Mouse (Mus musculus) limb, embryonic 12.5 days (tissue): ENCODE results near the gene Etv2. TPM values are rescaled to one million over a fixed set of nuclear protein-coding genes. Genes with fewer than 3 reads are reported as not detected.

Experiments used
- ATAC-seq: fragments of 200-750 bp; cut with Nextera tagmentation; 2 replicates; pipeline ENCODE4 v1.8.0; 2017; ENCODE audit warnings: low read depth, moderate TSS enrichment; ENCODE audit not compliant: insufficient number of reproducible peaks, insufficient read depth, low FRiP score, low TSS enrichment
- H3K27ac ChIP-seq: fragments of 300-500 bp; sonication (generic); 2 replicates; pipeline ENCODE4 v1.5.1; 2016; ENCODE audit warnings: mild to moderate bottlenecking, moderate library complexity
- H3K27me3 ChIP-seq: fragments of 300-500 bp; sonication (generic); 2 replicates; pipeline ENCODE4 v1.6.1; 2016; ENCODE audit warnings: mild to moderate bottlenecking, moderate library complexity
- H3K36me3 ChIP-seq: fragments of 300-500 bp; sonication (generic); 2 replicates; pipeline ENCODE4 v1.6.1; 2016; ENCODE audit warnings: mild to moderate bottlenecking, moderate library complexity
- H3K4me1 ChIP-seq: fragments of 300-500 bp; sonication (generic); replicated peaks from 2 replicates; pipeline ENCODE4 v1.6.1; 2016
- H3K4me2 ChIP-seq: fragments of 300-500 bp; sonication (generic); 2 replicates; pipeline ENCODE4 v1.6.1; 2016; ENCODE audit warnings: mild to moderate bottlenecking, moderate library complexity
- H3K4me3 ChIP-seq: fragments of 300-500 bp; sonication (generic); replicated peaks from 2 replicates; pipeline ENCODE4 v1.5.1; 2016; ENCODE audit warnings: mild to moderate bottlenecking
- H3K9ac ChIP-seq: fragments of 300-500 bp; sonication (generic); replicated peaks from 2 replicates; pipeline ENCODE4 v1.6.1; 2016; ENCODE audit warnings: mild to moderate bottlenecking, moderate library complexity
- H3K9me3 ChIP-seq: fragments of 300-500 bp; sonication (generic); 2 replicates; pipeline ENCODE4 v1.6.1; 2016; ENCODE audit warnings: mild to moderate bottlenecking, moderate library complexity
- WGBS: fragments of 180-500 bp; shearing (Covaris S2); methylation state at CpG from one replicate; pipeline ENCODE4 v1.1.7; 2016; 5-methylcytosine and 5-hydroxymethylcytosine counted together
- polyA plus RNA-seq: library from polyadenylated mRNA; unstranded; fragments of >200 nt; fragmentation: Nextera tagmentation; extraction: Ambion mirVana; gene quantifications from 2 replicates; pipeline ENCODE4 v1.2.1, GENCODE M21; 2016

The Etv2 gene
- polyA plus RNA-seq, 1 experiment from 2014 or later, result not detected

GRCm38 (mm10) chr7:30596811-30597210 is 38.8 kb downstream of the Etv2 start:
- no peaks in the 10 kb centered on the region for H3K4me1 ChIP-seq
- no peak overlapping the region for H3K27ac ChIP-seq
- H3K9ac ChIP-seq, result no peak overlapping the region
- 77% methylated on average over 5 of the region's 5 CpGs for WGBS
- H3K4me2 ChIP-seq, result no peak overlapping the region
- H3K9me3 ChIP-seq, result 0 out of 2 replicates have a peak, but pooled peaks cover 2% of the 10 kb centered on the region
- no peaks in the 10 kb centered on the region for H3K36me3 ChIP-seq
- no peak for ATAC-seq
- no peak overlapping the region for H3K4me3 ChIP-seq
- peaks cover 5% of the 10 kb centered on the region for H3K27me3 ChIP-seq

- peaks cover 5% of the 10 kb centered on the region for H3K27me3 ChIP-seq
- H3K27ac ChIP-seq, result no peak overlapping the region
- ATAC-seq, result no peak
- WGBS, result 80% methylated on average over 5 of the region's 5 CpGs
- H3K4me3 ChIP-seq, result no peak overlapping the region
- H3K9ac ChIP-seq, result no peak overlapping the region
- no peaks in the 10 kb centered on the region for H3K36me3 ChIP-seq
- no peaks in the 10 kb centered on the region for H3K9me3 ChIP-seq
- no peak overlapping the region for H3K4me2 ChIP-seq
- H3K4me1 ChIP-seq, result no peaks in the 10 kb centered on the region
Measured at GRCm38 (mm10) chr7:30596093-30596492, 39.6 kb downstream of the Etv2 start.

- ATAC-seq, result no peak
- WGBS, result 68% methylated on average over 4 of the region's 4 CpGs
- Histone ChIP-seq H3K36me3 (no peaks in the 10 kb centered on the region), H3K4me1 (peaks cover 5% of the 10 kb centered on the region), H3K4me3 (no peak overlapping the region), H3K9me3 (no peaks in the 10 kb centered on the region), H3K27ac (no peak overlapping the region), H3K4me2 (no peak overlapping the region), H3K9ac (no peak overlapping the region), H3K27me3 (peaks cover 5% of the 10 kb centered on the region)
Measured at GRCm38 (mm10) chr7:30594510-30595024, 41.1 kb downstream of the Etv2 start.

- H3K27ac ChIP-seq, result no peak overlapping the region
- H3K4me1 ChIP-seq, result peaks cover 5% of the 10 kb centered on the region
- no peak overlapping the region for H3K4me2 ChIP-seq
- H3K36me3 ChIP-seq, result no peaks in the 10 kb centered on the region
- H3K27me3 ChIP-seq, result peaks cover 5% of the 10 kb centered on the region
- H3K9me3 ChIP-seq, result no peaks in the 10 kb centered on the region
- WGBS, result 77% methylated on average over 10 of the region's 10 CpGs
- no peak for ATAC-seq
- no peak overlapping the region for H3K9ac ChIP-seq
- H3K4me3 ChIP-seq, result no peak overlapping the region
Measured at GRCm38 (mm10) chr7:30593579-30594509, 41.8 kb downstream of the Etv2 start.

GRCm38 (mm10) chr7:30592772-30593423 is 42.8 kb downstream of the Etv2 start:
- ATAC-seq, result no peak

GRCm38 (mm10) chr7:30591605-30591951 is 44.1 kb downstream of the Etv2 start:
- peaks cover 17% of the 10 kb centered on the region for H3K4me1 ChIP-seq
- no peak for ATAC-seq
- peaks cover 3% of the 10 kb centered on the region for H3K36me3 ChIP-seq
- no peak overlapping the region for H3K4me2 ChIP-seq
- 59% methylated on average over 4 of the region's 4 CpGs for WGBS
- no peak overlapping the region for H3K27ac ChIP-seq
- no peaks in the 10 kb centered on the region for H3K9me3 ChIP-seq
- H3K27me3 ChIP-seq, result peaks cover 5% of the 10 kb centered on the region
- H3K9ac ChIP-seq, result no peak overlapping the region
- no peak overlapping the region for H3K4me3 ChIP-seq

More at GRCm38 (mm10) chr7:30592772-30593423, 42.8 kb downstream of the Etv2 start:
- no peak overlapping the region for H3K4me2 ChIP-seq
- no peaks in the 10 kb centered on the region for H3K9me3 ChIP-seq
- H3K9ac ChIP-seq, result no peak overlapping the region
- peaks cover 5% of the 10 kb centered on the region for H3K27me3 ChIP-seq
- H3K4me3 ChIP-seq, result no peak overlapping the region
- peaks cover 5% of the 10 kb centered on the region for H3K4me1 ChIP-seq
- WGBS, result 37% methylated on average over 5 of the region's 5 CpGs
- no peaks in the 10 kb centered on the region for H3K36me3 ChIP-seq
- no peak overlapping the region for H3K27ac ChIP-seq

GRCm38 (mm10) chr7:30590927-30591604 is 44.6 kb downstream of the Etv2 start:
- Histone ChIP-seq H3K9me3 (no peaks in the 10 kb centered on the region), H3K9ac (no peak overlapping the region; the same call in 1 of the 2 replicates), H3K27me3 (peaks cover 5% of the 10 kb centered on the region), H3K4me1 (peaks cover 20% of the 10 kb centered on the region), H3K36me3 (peaks cover 8% of the 10 kb centered on the region), H3K4me2 (no peak overlapping the region), H3K27ac (no peak overlapping the region), H3K4me3 (no peak overlapping the region)
- WGBS, result 86% methylated on average over 9 of the region's 9 CpGs
- no peak for ATAC-seq

GRCm38 (mm10) chr7:30589435-30590301 is 46.0 kb downstream of the Etv2 start:
- Histone ChIP-seq H3K4me2 (peak overlapping the region; percentile 94), H3K4me1 (peaks cover 20% of the 10 kb centered on the region), H3K9me3 (no peaks in the 10 kb centered on the region), H3K4me3 (peak overlapping the region; percentile 99), H3K9ac (peak overlapping the region; percentile 51), H3K36me3 (peaks cover 22% of the 10 kb centered on the region), H3K27me3 (no peaks in the 10 kb centered on the region), H3K27ac (peak overlapping the region; percentile 92)
- ATAC-seq, result peak; percentile 64
- WGBS, result 28% methylated on average over 40 of the region's 40 CpGs

- H3K27me3 ChIP-seq, result no peaks in the 10 kb centered on the region
- H3K4me1 ChIP-seq, result peaks cover 20% of the 10 kb centered on the region
- peak within 1 kb of the TSS; percentile 98 for H3K9ac ChIP-seq
- WGBS, result under 1% methylated on average over 56 of the region's 68 CpGs
- peak within 1 kb of the TSS; percentile 99 for H3K4me3 ChIP-seq
- ATAC-seq, result peak; percentile 96
- peak within 1 kb of the TSS; percentile 92 for H3K27ac ChIP-seq
- peak within 1 kb of the TSS; percentile 94 for H3K4me2 ChIP-seq
- H3K9me3 ChIP-seq, result no peaks in the 10 kb centered on the region
- peaks cover 30% of the 10 kb centered on the region for H3K36me3 ChIP-seq
Measured at GRCm38 (mm10) chr7:30588676-30589434, 46.8 kb downstream of the Etv2 start, which contains the start of gene Kmt2b. Kmt2b (minus strand) TSS chr7:30588726.
